Mouse (Mus musculus): ENCODE results near the gene Lrp2bp.

- TF ChIP-seq POLR2A (IDR thresholded peaks at IDR 0.05; ENCODE audit: insufficient read depth, low read length) (no peak), EP300 (IDR thresholded peaks at IDR 0.05; ENCODE audit: insufficient read depth, low read depth, low read length) (no peak), CTCF (IDR thresholded peaks at IDR 0.05; ENCODE audit: low read depth, low read length) (no peak)
Measured at GRCm38 (mm10) chr8:46073540-46074140, 74.5 kb downstream of the Lrp2bp start.

Data from ES-Bruce4 (cell line).